Mouse (Mus musculus): ENCODE data around the gene Pcgf6.

Gene Pcgf6

DNA sequence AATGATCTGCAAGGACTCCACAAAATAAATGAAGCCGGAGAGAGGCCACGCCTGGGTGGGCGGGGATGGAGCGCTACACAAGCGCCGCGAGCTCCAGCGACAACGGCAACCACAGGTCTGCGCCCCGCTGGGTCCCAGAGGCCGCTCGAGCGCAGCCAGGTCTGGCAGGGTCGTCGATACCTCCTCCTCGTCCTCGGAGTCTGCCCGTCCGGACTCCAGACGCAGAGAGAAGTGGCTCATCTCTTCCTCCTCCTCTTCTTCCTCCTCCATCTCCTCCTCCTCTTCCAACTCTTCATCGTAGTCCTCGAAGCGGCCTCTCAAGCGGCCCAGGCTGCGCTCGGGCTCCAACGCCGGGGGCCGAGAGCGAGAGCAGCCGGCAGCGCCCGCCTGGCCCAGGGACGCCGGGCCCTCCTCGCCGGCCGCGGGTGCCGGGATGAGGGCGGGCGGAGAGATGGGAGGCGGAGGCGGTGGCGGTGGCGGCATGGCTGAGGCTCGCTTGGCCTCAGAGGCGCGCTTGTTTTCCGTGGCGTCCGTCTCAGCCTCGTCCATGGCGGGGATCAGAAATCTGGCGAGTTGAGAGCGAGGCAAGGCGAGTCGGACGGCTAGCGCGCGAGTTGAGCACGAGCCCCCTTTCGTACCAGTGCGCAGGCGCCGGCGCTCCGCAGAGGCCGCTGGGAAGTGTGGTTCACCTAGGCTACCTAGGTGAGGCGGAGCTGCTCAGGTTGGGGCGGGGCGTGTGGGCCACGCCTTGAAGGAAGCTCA is at the start of gene Pcgf6:
Pcgf6 (minus strand) TSS at position 636 of the 762 bp plus-strand sequence.
- peak; percentile 81 for DNase-seq (ENCODE audit: low read depth, low spot score)

GRCm38 (mm10) chr19:47090550-47091156 is 39.9 kb upstream of the Pcgf6 start, which contains the start of the genes Usmg5 and Pdcd11:
Gene Usmg5 (minus strand): TSS chr19:47090647.
Gene Pdcd11 (plus strand): TSS chr19:47090768.
- DNase-seq (ENCODE audit: low read depth, low spot score): peak; percentile 97

GRCm38 (mm10) chr19:47089718-47090525 is 39.2 kb upstream of the Pcgf6 start:
- no peak for DNase-seq (ENCODE audit: low read depth, low spot score)

DNA sequence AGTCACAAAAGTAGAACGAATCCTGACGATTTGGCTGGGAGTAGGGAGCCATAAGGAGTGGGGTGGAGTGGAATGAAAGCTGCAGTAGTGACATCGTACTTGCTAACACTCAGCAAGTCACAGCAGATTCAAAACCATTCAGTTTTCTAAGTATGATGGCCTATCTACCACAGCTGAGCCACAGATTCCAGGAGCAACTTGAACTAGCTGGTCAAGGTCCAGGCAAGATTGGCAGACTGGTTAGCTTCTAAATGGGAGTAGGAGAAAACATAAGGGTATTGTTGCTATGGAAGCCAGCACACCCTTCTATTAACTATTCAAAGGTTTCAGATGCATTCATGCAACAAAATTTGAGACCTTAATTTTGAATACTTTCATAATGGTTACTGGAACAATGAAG is 37.5 kb upstream of the Pcgf6 start:
- DNase-seq (ENCODE audit: low read depth, low spot score): no peak

DNA sequence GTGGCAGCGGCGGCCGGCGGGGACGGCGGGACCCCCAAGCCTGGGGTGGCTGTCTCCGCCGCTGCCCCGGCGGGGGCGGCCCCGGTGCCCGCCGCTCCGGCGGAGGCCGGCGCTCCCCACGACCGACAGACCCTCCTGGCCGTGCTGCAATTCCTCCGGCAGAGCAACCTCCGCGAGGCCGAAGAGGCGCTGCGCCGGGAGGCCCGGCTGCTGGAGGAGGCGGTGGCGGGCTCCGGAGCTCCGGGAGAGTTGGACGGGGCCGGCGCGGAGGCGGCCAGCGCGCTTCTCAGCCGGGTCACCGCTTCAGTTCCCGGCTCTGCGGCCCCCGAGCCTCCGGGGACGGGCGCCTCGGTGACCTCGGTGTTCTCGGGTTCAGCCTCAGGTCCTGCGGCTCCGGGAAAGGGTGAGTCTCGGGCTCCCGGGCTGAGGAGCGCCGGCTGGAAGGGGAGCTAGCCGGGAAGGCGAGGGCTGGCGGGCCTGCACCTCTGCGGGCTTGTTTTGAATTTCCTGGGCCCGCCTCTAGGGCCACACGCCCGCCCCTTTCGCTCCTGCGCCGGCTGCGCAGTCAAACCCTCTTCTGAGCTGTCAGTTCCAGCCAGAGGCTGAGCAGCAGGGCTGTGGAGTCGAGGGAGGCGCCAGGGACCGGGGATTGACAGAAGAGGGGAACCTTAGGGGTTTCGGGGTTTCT is 17.4 kb upstream of the Pcgf6 start:
- peak; percentile 87 for DNase-seq (ENCODE audit: low read depth, low spot score)

GRCm38 (mm10) chr19:47067096-47067882 is 16.6 kb upstream of the Pcgf6 start, which contains the start of gene Taf5:
Gene Taf5 (plus strand): TSS chr19:47067746.
- peak; percentile 98 for DNase-seq (ENCODE audit: low read depth, low spot score)

DNA sequence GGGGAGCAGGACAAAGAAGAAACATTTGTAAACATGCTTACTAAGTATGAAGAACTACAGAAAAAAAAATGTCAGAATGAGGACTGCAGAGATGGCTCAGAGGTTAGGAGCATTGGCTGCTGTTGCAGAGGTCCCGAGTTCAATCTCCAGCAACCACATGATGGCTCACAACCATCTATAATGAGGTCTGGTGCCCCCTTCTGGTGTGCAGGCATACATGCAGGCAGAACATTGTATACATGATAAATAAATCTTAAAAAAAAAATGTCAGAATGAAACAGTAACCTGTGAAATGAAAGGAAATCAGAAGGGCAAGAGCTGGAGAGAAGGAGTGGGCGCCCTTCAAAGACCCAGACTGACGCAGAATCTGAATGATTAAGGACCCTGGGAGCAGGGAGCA is 15.2 kb upstream of the Pcgf6 start:
- no peak for DNase-seq (ENCODE audit: low read depth, low spot score)

- no peak for DNase-seq (ENCODE audit: low read depth, low spot score)
These were observed 7.0 kb upstream of the Pcgf6 start for GRCm38 (mm10) chr19:47057684-47058083.

GRCm38 (mm10) chr19:47053471-47053870 is 2.8 kb upstream of the Pcgf6 start:
- DNase-seq (ENCODE audit: low read depth, low spot score): no peak

- DNase-seq (ENCODE audit: low read depth, low spot score): no peak
These were observed 2.2 kb upstream of the Pcgf6 start for GRCm38 (mm10) chr19:47052927-47053326.

GRCm38 (mm10) chr19:47049840-47050239 is 866 bp downstream of the Pcgf6 start:
- no peak for DNase-seq (ENCODE audit: low read depth, low spot score)

- DNase-seq (ENCODE audit: low read depth, low spot score): no peak
These were observed 1.6 kb downstream of the Pcgf6 start for GRCm38 (mm10) chr19:47049061-47049460.

DNA sequence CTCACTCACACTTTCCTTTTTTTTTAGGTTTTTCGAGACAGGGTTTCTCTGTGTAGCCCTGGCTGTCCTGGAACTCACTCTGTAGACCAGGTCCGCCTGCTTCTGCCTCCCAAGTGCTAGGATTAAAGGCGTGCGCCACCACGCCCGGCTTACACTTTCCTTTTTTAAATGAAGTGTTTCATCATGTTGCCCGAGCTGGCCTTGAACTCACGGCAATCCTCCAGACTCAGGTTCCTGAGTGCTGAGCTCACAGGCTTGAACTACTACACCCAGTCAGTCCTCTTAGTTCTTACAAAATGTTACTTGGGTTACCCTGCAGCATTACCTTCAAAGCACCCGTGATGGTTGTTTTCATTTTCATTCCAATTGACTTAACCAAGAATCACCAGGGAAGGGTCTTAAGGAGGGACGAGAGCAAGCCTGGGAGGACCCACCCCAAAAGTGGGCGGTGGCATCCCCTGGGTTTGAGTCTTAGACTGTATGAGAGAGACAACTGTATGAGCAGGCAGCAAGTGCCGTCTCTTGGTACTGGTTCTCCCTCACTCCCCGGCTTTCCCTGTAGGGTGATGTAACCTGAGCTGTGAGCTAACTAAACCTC is 3.4 kb downstream of the Pcgf6 start:
- no peak for DNase-seq (ENCODE audit: low read depth, low spot score)

DNA sequence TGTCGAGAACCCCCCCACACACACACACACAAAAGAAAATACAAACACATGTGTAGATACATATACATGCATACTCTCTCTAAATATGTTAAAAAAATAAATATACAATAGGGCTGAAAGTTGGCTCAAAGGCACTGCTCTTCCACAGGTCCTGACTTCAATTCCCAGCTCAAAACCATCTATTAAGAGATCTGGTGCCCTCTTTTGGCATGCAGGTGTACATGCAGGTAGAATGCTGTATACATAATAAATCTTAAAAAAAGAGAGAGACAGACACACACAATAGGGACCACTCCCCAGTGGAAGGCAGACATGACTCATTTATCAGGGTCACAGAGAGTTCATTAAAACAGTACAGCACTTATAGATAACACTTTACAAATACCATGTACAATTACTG is 4.4 kb downstream of the Pcgf6 start:
- DNase-seq (ENCODE audit: low read depth, low spot score): no peak

GRCm38 (mm10) chr19:47043608-47044007 is 7.1 kb downstream of the Pcgf6 start:
- no peak for DNase-seq (ENCODE audit: low read depth, low spot score)

- no peak for DNase-seq (ENCODE audit: low read depth, low spot score)
These were observed 9.8 kb downstream of the Pcgf6 start for GRCm38 (mm10) chr19:47040720-47041473.

GRCm38 (mm10) chr19:47036596-47036995 is 14.1 kb downstream of the Pcgf6 start:
- no peak for DNase-seq (ENCODE audit: low read depth, low spot score)

- no peak for DNase-seq (ENCODE audit: low read depth, low spot score)
These were observed 15.8 kb downstream of the Pcgf6 start for GRCm38 (mm10) chr19:47034916-47035315.

- DNase-seq (ENCODE audit: low read depth, low spot score): no peak
These were observed 18.9 kb downstream of the Pcgf6 start for GRCm38 (mm10) chr19:47031770-47032169.

- no peak for DNase-seq (ENCODE audit: low read depth, low spot score)
These were observed 20.9 kb downstream of the Pcgf6 start for GRCm38 (mm10) chr19:47029796-47030195.
